Mouse (Mus musculus): ENCODE data around the gene Cavin3.

GRCm38 (mm10) chr7:105458546-105458945 lies 23.6 kb downstream of the Cavin3 start:
- TF ChIP-seq GATA1 (IDR thresholded peaks at IDR 0.05; ENCODE audit: low read length) (no peak), TAL1 (IDR thresholded peaks at IDR 0.05; ENCODE audit: low read length) (no peak)

All from erythroblast, embryonic 14.5 days (primary cell).